Mouse (Mus musculus) heart, postnatal 4 days (tissue): ENCODE results near the gene Chrne. TPM values are rescaled to one million over a fixed set of nuclear protein-coding genes. Genes with fewer than 3 reads are reported as not detected.

Experiments
- DNase-seq: peaks from one replicate; pipeline ENCODE4 v3.0.0; 2021
- total RNA-seq, 2 experiments: library from RNA; stranded (reverse); gene quantifications; 2 replicates each; pipeline ENCODE4 v1.2.3; 2021

The Chrne gene
- total RNA-seq, 2 experiments from 2014 or later, result not detected

GRCm38 (mm10) chr11:70626877-70627276 is 7.9 kb upstream of the Chrne start:
- no peak for DNase-seq

- DNase-seq, result peak; percentile 66
Observed at GRCm38 (mm10) chr11:70625473-70625872, 6.5 kb upstream of the Chrne start.

- no peak for DNase-seq
Observed at GRCm38 (mm10) chr11:70623053-70623742, 4.2 kb upstream of the Chrne start.

GRCm38 (mm10) chr11:70621972-70622814 is 3.2 kb upstream of the Chrne start:
- DNase-seq, result no peak

GRCm38 (mm10) chr11:70615516-70616093 is 3.4 kb downstream of the Chrne start, which contains the start of gene 4930544D05Rik:
Gene 4930544D05Rik (plus strand): TSS chr11:70615848.
- no peak for DNase-seq

GRCm38 (mm10) chr11:70615074-70615473 is 3.9 kb downstream of the Chrne start:
- DNase-seq, result peak; percentile 63

GRCm38 (mm10) chr11:70612505-70612904 is 6.5 kb downstream of the Chrne start:
- no peak for DNase-seq

- no peak for DNase-seq
Observed at GRCm38 (mm10) chr11:70610752-70611151, 8.3 kb downstream of the Chrne start.

GRCm38 (mm10) chr11:70608381-70609066 is 10.5 kb downstream of the Chrne start:
- DNase-seq, result peak; percentile 36

- DNase-seq, result no peak
Observed at GRCm38 (mm10) chr11:70607611-70608010, 11.4 kb downstream of the Chrne start.

GRCm38 (mm10) chr11:70606717-70607116 is 12.3 kb downstream of the Chrne start:
- DNase-seq, result no peak

GRCm38 (mm10) chr11:70605024-70605566 is 13.9 kb downstream of the Chrne start:
- DNase-seq, result peak; percentile 86

- DNase-seq, result no peak
Observed at GRCm38 (mm10) chr11:70598451-70598953, 20.5 kb downstream of the Chrne start.

GRCm38 (mm10) chr11:70597301-70597700 is 21.7 kb downstream of the Chrne start:
- DNase-seq, result no peak

GRCm38 (mm10) chr11:70596094-70596493 is 22.9 kb downstream of the Chrne start:
- DNase-seq, result no peak

- DNase-seq, result no peak
Observed at GRCm38 (mm10) chr11:70595638-70596037, 23.4 kb downstream of the Chrne start.

GRCm38 (mm10) chr11:70594253-70594989 is 24.6 kb downstream of the Chrne start:
- peak; percentile 36 for DNase-seq

- DNase-seq, result no peak
Observed at GRCm38 (mm10) chr11:70591733-70592132, 27.3 kb downstream of the Chrne start.

- no peak for DNase-seq
Observed at GRCm38 (mm10) chr11:70586954-70587353, 32.1 kb downstream of the Chrne start.

GRCm38 (mm10) chr11:70586261-70586660 is 32.8 kb downstream of the Chrne start:
- DNase-seq, result no peak

GRCm38 (mm10) chr11:70585457-70585856 is 33.6 kb downstream of the Chrne start:
- DNase-seq, result peak; percentile 74
